Mouse (Mus musculus): ENCODE results near the gene Sh3d21.
"Not testable (repeated sequence)": the region's sequence is repeated elsewhere in the genome, so short reads cannot be mapped to it uniquely, and the experiment has no call there.

Sh3d21 gene

GRCm38 (mm10) chr4:126163067-126163659 is at the start of gene Sh3d21:
TSS of gene Sh3d21 (minus strand) at chr4:126163491.
- no peak for DNase-seq (ENCODE audit: inconsistent age in 2 of 2, low spot score in 1 of 2)

DNA sequence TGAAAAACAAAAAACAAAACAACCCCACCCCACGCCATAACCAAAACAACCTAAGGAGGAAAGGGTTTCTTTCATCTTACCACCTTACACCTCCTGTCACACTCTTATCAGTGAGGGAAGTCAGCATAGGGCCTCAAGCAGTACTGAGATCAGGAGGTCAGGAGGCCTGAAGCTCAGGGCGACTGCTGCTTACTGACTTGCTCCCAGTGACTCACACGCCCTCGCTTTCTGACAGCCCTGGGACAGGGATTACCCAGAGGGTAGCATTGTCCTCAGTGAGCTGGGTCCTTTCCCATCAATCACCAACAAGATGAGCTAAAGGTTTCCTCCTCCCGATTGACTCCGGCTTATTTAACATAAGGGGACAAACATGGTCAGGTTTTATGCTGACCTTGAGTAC is 43.8 kb upstream of the Sh3d21 start:
- peak; percentile 70 to 79 for DNase-seq (ENCODE audit: inconsistent age in 2 of 2, low spot score in 1 of 2)

GRCm38 (mm10) chr4:126205386-126205785 is 42.1 kb upstream of the Sh3d21 start:
- no peak for DNase-seq (ENCODE audit: inconsistent age in 2 of 2, low spot score in 1 of 2)

DNA sequence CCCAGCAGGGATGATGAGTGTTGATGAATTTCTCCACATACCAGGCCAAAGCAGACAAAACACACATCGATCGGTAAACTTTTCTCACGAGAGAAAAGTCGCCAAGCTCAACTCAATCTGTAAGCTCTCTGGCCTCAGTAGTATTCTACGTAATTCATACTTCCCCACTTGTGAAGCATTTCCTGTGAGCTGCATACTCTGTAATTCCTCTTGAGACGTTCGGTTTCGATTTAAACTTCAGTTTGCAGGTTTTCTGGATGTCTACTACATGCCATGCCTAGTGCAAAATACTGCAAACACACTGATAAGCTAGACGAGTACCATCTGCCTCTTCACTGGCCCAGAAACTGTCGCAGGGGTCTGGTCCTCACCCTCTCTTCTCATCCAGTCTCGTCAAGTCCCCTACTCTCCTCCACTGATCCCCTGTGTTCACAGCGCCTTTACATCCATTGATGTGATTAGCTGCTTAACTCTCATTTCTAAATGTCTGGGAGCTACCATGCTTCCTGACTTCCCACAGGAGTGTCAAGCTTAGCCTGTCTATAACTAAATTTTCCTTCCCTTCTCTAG is 41.5 kb upstream of the Sh3d21 start:
- DNase-seq (ENCODE audit: inconsistent age in 2 of 2, low spot score in 1 of 2): no peak

DNA sequence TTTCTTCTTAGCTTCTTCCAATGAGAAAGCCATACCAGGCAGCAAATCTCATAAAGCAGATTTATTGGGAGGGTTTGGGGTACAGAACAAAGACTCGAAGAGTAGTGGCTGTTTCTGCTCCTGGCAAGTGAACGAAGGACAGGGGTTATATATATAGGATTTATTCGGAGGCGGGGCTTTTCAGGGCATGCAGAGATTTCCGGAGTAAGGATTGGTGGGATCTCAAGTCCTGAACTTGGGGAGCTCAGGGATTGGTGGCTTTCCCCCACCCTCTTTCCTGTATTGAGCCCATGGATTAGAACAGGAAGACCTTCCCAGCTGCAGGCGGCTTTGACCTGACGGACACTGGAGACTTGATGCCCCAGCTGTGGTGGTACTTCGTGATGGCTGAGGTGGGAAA is 40.7 kb upstream of the Sh3d21 start:
- DNase-seq (ENCODE audit: inconsistent age in 2 of 2, low spot score in 1 of 2): no peak

DNA sequence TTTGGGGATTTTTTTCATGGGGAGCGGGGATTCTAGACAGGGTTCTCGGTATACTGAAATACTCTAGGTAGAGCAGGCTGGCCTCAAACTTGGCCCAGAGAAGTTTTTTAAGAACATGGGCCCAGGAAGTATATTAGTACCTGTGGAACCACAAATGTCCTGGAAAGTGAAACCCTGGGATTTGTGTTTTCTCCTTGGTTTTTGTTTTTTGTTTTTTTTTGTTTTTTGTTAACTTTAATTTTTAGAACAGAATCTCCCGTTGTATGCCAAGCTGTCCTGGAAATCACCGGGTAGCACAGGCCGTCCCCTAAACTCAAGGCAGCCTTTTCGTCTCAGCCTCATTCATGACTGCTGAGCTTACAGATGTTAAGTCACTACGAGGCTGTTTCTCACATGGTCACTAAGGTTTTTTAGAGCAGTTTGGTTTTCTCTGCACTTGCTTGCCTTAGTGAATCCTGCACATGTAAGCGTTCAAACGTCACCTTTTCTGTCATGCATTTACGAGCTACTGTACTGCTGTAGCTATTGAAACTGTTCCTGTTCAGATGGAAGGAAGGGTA is 40.1 kb upstream of the Sh3d21 start:
- DNase-seq (ENCODE audit: inconsistent age in 2 of 2, low spot score in 1 of 2): no peak

GRCm38 (mm10) chr4:126202303-126203181 is 39.3 kb upstream of the Sh3d21 start, which contains the start of gene Thrap3:
TSS of gene Thrap3 (minus strand) at chr4:126202760.
- peak; percentile 100 for DNase-seq (ENCODE audit: inconsistent age in 2 of 2, low spot score in 1 of 2)

DNA sequence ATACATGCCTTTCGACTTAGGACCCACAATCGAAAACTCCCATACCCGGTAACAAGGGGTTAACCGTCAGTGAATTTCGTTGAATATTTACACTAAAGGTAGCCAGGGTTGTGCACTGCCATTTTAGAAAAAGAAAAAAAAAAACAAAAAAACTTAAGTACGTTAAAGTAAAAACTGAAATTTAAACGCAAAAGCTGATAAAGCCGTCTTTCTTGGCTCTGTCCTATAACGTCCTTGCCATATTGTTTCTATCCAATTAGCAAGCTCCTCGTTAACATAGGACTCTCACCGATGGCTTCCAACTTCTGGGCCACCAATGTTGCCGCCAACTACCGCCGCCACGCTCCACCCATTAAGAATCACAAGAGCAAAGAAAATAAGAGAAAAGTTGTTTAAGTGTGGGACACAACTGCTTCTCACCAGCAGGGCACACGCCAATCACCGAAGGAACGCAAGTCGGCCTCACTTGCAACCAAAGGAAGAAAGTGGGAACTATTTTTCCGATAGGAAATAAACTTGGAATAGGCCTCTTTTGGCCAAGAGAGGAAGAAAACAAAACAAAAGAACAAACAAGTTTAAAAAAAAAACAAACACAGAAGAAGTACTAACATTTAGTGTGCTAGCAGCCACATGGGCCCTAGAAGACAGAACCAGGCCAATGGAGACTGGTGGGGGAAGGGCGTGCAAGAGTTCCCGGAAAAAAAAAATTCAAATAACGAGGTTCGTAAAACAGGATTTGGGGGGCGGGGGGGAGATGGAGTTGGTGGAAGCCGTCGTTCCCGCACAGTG is 38.4 kb upstream of the Sh3d21 start:
- DNase-seq (ENCODE audit: inconsistent age in 2 of 2, low spot score in 1 of 2): peak; percentile 55 to 87

GRCm38 (mm10) chr4:126200656-126201055 is 37.4 kb upstream of the Sh3d21 start:
- DNase-seq (ENCODE audit: inconsistent age in 2 of 2, low spot score in 1 of 2): peak in 1 of 2 experiments; percentile 61

DNA sequence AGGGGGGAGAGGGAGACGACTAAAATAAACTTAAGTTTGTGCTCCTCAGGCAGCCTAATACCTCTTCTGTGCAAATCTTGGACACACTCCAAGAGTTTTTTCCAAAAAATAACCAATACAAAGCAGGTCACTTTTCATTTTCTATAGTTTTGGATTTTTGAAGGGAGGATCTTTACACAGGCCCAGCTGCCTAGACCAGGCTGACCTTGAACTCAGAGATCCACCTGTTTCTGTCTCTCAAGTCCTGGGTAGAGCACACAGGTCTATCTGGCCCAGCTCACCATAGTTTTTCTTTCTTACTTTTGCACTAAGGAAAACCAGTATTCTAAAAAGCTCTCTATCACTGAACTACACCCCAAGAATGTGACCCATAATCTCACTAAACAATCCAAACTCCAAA is 36.7 kb upstream of the Sh3d21 start:
- peak in 1 of 2 experiments; percentile 68 for DNase-seq (ENCODE audit: inconsistent age in 2 of 2, low spot score in 1 of 2)

GRCm38 (mm10) chr4:126199556-126199955 is 36.3 kb upstream of the Sh3d21 start:
- DNase-seq (ENCODE audit: inconsistent age in 2 of 2, low spot score in 1 of 2): peak; percentile 40 to 76

DNA sequence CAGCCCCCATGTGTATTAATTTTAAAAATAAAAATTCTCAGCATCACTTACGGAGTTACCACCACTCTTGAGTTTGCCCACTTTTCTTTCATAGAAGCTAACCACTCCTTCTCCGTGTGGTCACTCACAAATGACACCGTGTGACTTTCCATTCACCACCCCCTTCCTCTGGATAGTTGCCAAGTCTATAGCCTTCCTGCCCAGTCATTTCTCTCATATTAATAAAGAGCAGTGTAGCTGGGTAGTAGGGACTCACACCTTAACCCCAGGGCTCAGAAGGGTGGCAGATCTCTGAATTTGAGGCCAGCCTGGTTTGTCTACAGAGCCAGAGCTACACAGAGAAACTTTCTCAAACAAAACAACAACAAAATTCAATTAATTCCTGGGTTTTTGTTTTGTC is 34.2 kb upstream of the Sh3d21 start:
- peak in 1 of 2 experiments; percentile 72 for DNase-seq (ENCODE audit: inconsistent age in 2 of 2, low spot score in 1 of 2)

GRCm38 (mm10) chr4:126194916-126195315 is 31.6 kb upstream of the Sh3d21 start:
- no peak for DNase-seq (ENCODE audit: inconsistent age in 2 of 2, low spot score in 1 of 2)

- DNase-seq (ENCODE audit: inconsistent age in 2 of 2, low spot score in 1 of 2): no peak
Observed at GRCm38 (mm10) chr4:126194216-126194615, 30.9 kb upstream of the Sh3d21 start.

GRCm38 (mm10) chr4:126190636-126191035 is 27.3 kb upstream of the Sh3d21 start:
- peak; percentile 71 to 82 for DNase-seq (ENCODE audit: inconsistent age in 2 of 2, low spot score in 1 of 2)

- peak in 1 of 2 experiments; percentile 31 for DNase-seq (ENCODE audit: inconsistent age in 2 of 2, low spot score in 1 of 2)
Observed at GRCm38 (mm10) chr4:126187096-126187495, 23.8 kb upstream of the Sh3d21 start.

DNA sequence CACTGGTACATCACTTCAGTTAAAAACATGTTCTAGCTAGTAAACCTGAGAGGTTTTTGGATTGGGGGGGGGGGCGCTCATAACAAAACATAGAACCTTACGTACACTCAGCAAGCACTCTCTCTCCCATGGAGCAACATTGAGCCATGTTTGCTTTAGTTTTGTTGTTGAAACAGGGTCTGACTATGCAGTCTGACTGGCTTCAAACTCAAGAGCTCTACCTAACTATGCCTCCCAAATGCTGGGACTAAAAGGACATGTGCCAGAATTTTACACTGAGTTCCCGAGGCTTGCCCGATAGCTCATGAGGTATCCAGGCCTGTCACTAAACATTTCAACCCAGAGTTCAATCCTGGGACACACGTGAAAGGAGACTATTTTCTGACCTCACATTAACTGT is 19.7 kb upstream of the Sh3d21 start:
- DNase-seq (ENCODE audit: inconsistent age in 2 of 2, low spot score in 1 of 2): no peak

DNA sequence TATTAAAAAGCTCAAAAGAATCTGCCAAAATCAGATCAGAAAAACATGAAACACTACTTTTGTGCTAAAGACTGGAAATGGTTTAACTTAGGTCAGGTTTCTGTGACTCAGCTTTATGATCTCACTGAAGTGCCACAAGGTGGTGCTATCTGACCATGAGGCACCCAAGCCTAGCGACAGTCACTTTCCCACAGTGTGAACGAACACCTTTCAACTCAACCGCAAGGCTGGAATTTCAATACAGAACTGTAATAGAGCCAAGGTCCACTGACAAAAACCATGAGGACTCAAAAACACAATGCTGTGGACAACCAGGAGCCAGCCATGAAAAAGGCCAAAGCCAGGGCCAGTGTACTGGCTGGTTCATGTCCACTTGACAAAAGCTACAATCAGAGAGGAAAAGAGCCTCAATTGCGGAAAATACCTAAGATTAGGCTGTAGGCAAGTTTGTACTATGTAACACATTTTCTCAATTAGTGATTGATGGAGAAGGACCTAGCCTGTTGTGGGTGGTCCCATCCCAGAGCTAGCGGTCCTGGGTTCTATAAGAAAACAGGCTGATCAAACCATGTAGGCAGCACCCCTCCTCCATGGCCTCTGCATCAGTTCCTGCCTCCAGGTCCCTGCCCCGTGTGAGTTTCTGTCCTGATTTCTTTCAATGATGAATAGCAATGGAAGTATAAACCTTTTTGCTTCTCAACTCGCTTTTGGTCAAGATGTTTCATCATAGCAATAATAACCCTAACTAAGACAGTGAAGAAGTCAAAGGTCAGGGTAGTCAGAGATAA is 18.1 kb upstream of the Sh3d21 start:
- DNase-seq (ENCODE audit: inconsistent age in 2 of 2, low spot score in 1 of 2): peak; percentile 65 to 91

DNA sequence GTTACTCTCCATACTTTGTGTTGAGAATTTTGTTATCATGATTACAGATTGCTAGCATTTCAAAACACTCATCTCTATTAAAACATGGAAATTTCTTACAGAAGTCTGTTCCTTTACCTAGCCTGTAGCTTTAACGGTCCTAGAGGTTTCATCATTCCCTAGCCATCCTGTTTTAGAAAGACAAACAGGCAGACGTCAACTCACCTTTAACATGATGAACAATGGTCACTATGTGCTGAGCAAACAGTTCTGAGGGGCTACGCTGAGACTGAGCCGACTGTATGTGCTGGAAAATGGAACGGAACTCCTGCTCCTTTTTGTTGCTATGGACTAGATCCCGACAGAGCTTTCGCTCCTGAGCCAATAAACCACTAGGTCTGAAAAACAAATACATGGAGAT is 12.7 kb upstream of the Sh3d21 start:
- DNase-seq (ENCODE audit: inconsistent age in 2 of 2, low spot score in 1 of 2): not testable (repeated sequence)

GRCm38 (mm10) chr4:126173800-126174199 is 10.5 kb upstream of the Sh3d21 start:
- DNase-seq (ENCODE audit: inconsistent age in 2 of 2, low spot score in 1 of 2): no peak

Data from adrenal gland, adult (tissue).